In genomic region chr13:94838756-94839337, GRCm38 (mm10) we compare ENCODE assay signal across 17 mouse cellular contexts. TPM values are rescaled to one million over a fixed set of nuclear protein-coding genes. Genes with fewer than 3 reads are reported as not detected.
DNase-seq lines count a peak whose midpoint lies in the region; ATAC-seq lines count a peak whose summit lies in the region.
"Had no signal": no experiment of that assay in that cellular context is flagged by ENCODE, and none has a peak within 500 bp of the region (broad histone marks: within the 10 kb centered on the region; RNA-seq: fewer than 3 reads in every experiment).

No protein-coding gene starts in this region.

- H3K4me3 ChIP-seq in midbrain, embryonic 13.5 days (replicated peaks), result no peak overlapping the region
- H3K4me3 ChIP-seq in midbrain, embryonic 10.5 days, result no peak overlapping the region
- H3K4me3 ChIP-seq in embryonic facial prominence, embryonic 15.5 days (replicated peaks), result no peak overlapping the region
- H3K4me3 ChIP-seq in neural tube, embryonic 13.5 days, result no peak overlapping the region

- no peaks in the 10 kb centered on the region for H3K27me3 ChIP-seq in midbrain, embryonic 13.5 days
- H3K27me3 ChIP-seq in midbrain, embryonic 10.5 days (ENCODE audit: low read depth, poor library complexity, severe bottlenecking), result no peaks in the 10 kb centered on the region
- no peaks in the 10 kb centered on the region for H3K27me3 ChIP-seq in embryonic facial prominence, embryonic 15.5 days
- H3K27me3 ChIP-seq in neural tube, embryonic 13.5 days, result no peaks in the 10 kb centered on the region
- H3K27me3 ChIP-seq: Patski had no signal

- H3K27ac ChIP-seq in midbrain, embryonic 13.5 days, result peak overlapping the region; percentile 47; the same call in 1 of the 2 replicates
- H3K27ac ChIP-seq in midbrain, embryonic 10.5 days (replicated peaks), result no peak overlapping the region
- H3K27ac ChIP-seq in embryonic facial prominence, embryonic 15.5 days (replicated peaks), result 0 out of 2 replicates have a peak overlapping the region, but pooled peaks have one; percentile 7
- peak overlapping the region; percentile 38 for H3K27ac ChIP-seq in neural tube, embryonic 13.5 days (replicated peaks)

- H3K9me3 ChIP-seq in midbrain, embryonic 13.5 days, result no peaks in the 10 kb centered on the region
- no peaks in the 10 kb centered on the region for H3K9me3 ChIP-seq in midbrain, embryonic 10.5 days (replicated peaks)
- H3K9me3 ChIP-seq in embryonic facial prominence, embryonic 15.5 days (replicated peaks), result no peaks in the 10 kb centered on the region
- no peaks in the 10 kb centered on the region for H3K9me3 ChIP-seq in neural tube, embryonic 13.5 days

- H3K9ac ChIP-seq in midbrain, embryonic 13.5 days (replicated peaks), result no peak overlapping the region
- H3K9ac ChIP-seq in embryonic facial prominence, embryonic 15.5 days, result no peak overlapping the region
- H3K9ac ChIP-seq in neural tube, embryonic 13.5 days, result no peak overlapping the region

- peak; percentile 10 for DNase-seq in gastrocnemius, postnatal 25 days
- DNase-seq in gastrocnemius, adult 8-10 months (ENCODE audit: low spot score in 2 of 2), result no peak
- no peak for DNase-seq in midbrain, embryonic 10.5 days (ENCODE audit: low spot score)
- no peak for DNase-seq in thymus, postnatal 4 days
- no peak for DNase-seq in embryo, embryonic 11 days
- DNase-seq: adrenal gland, postnatal 25 days; cerebellum, adult 2 months; heart, postnatal 10 days; layer of hippocampus, postnatal 36 days; liver had no signal

- peaks cover 23% of the 10 kb centered on the region for H3K36me3 ChIP-seq in midbrain, embryonic 13.5 days
- H3K36me3 ChIP-seq in midbrain, embryonic 10.5 days, result peaks cover 74% of the 10 kb centered on the region
- peaks cover 24% of the 10 kb centered on the region for H3K36me3 ChIP-seq in embryonic facial prominence, embryonic 15.5 days
- peaks cover 29% of the 10 kb centered on the region for H3K36me3 ChIP-seq in neural tube, embryonic 13.5 days

- 83% methylated on average over 8 of the region's 8 CpGs for WGBS in midbrain, embryonic 13.5 days
- 94% methylated on average over 8 of the region's 8 CpGs for WGBS in midbrain, embryonic 10.5 days
- WGBS in embryonic facial prominence, embryonic 15.5 days, result 59% methylated on average over 8 of the region's 8 CpGs
- WGBS in neural tube, embryonic 13.5 days, result 79% methylated on average over 8 of the region's 8 CpGs

- no peak overlapping the region for H3K4me2 ChIP-seq in midbrain, embryonic 13.5 days (replicated peaks)
- no peak overlapping the region for H3K4me2 ChIP-seq in embryonic facial prominence, embryonic 15.5 days (replicated peaks)
- no peak overlapping the region for H3K4me2 ChIP-seq in neural tube, embryonic 13.5 days

- peak; percentile 74 for ATAC-seq in midbrain, embryonic 13.5 days
- ATAC-seq in embryonic facial prominence, embryonic 15.5 days (ENCODE audit: insufficient number of reproducible peaks, low FRiP score, low TSS enrichment, low read depth), result no peak
- ATAC-seq in neural tube, embryonic 13.5 days (ENCODE audit: low read depth), result peak; percentile 79

- no peaks in the 10 kb centered on the region; the same call in 1 of the 2 replicates for H3K4me1 ChIP-seq in midbrain, embryonic 13.5 days (replicated peaks)
- H3K4me1 ChIP-seq in midbrain, embryonic 10.5 days, result no peaks in the 10 kb centered on the region
- 0 out of 2 replicates have a peak, but pooled peaks cover 3% of the 10 kb centered on the region for H3K4me1 ChIP-seq in embryonic facial prominence, embryonic 15.5 days
- H3K4me1 ChIP-seq in neural tube, embryonic 13.5 days (replicated peaks), result peaks cover 16% of the 10 kb centered on the region

RNA-seq across cellular contexts. Expression of gene Otp, which starts 36.6 kb away (rescaled TPM):
- not detected for total RNA-seq in gastrocnemius, postnatal 25 days (2021)
- total RNA-seq in gastrocnemius, adult 8-10 months (2022), result not detected
- polyA plus RNA-seq in midbrain, embryonic 13.5 days (2015; fragmentation: Nextera tagmentation; extraction: Ambion mirVana), result 5.3 and 5.4 TPM in 2 replicates
- polyA plus RNA-seq in midbrain, embryonic 10.5 days (2016; fragmentation: Nextera tagmentation; extraction: Ambion mirVana), result 0.77 and 1.5 TPM in 2 replicates
- polyA plus RNA-seq in embryonic facial prominence, embryonic 15.5 days (2015; fragmentation: Nextera tagmentation; extraction: Ambion mirVana), result not detected in 2 replicates
- polyA plus RNA-seq in neural tube, embryonic 13.5 days (2015; fragmentation: Nextera tagmentation; extraction: Ambion mirVana), result 9.5 and 10.7 TPM in 2 replicates
- total RNA-seq: adrenal gland, postnatal 25 days; gastrocnemius, postnatal 4 days; heart, postnatal 10 days had no signal
- polyA plus RNA-seq: kidney, embryonic 14.5 days; Patski; thymus, postnatal 0 days had no signal

RNA-seq across cellular contexts. Expression of gene Tbca, which starts 50.1 kb away (rescaled TPM):
- total RNA-seq in gastrocnemius, postnatal 25 days (2021), result 10 to 100 TPM; 66.8 to 70.0 TPM
- total RNA-seq in gastrocnemius, adult 8-10 months (2022), result 10 to 100 TPM; 58.1 to 66.0 (median 64.2) TPM
- 259 and 265 TPM in 2 replicates for polyA plus RNA-seq in midbrain, embryonic 13.5 days (2015; fragmentation: Nextera tagmentation; extraction: Ambion mirVana)
- 227 and 245 TPM in 2 replicates for polyA plus RNA-seq in midbrain, embryonic 10.5 days (2016; fragmentation: Nextera tagmentation; extraction: Ambion mirVana)
- polyA plus RNA-seq in embryonic facial prominence, embryonic 15.5 days (2015; fragmentation: Nextera tagmentation; extraction: Ambion mirVana), result 210 and 214 TPM in 2 replicates
- 307 and 324 TPM in 2 replicates for polyA plus RNA-seq in neural tube, embryonic 13.5 days (2015; fragmentation: Nextera tagmentation; extraction: Ambion mirVana)
